Mouse (Mus musculus) brain, adult 2 months (tissue): Measurements from ENCODE around the gene Cdh4.
A peak's percentile ranks its signal among the peaks of the same experiment; 100 is the strongest.

Experiments used
- DNase-seq: peaks from one replicate; pipeline ENCODE4 v3.0.0; 2011; ENCODE audit warnings: low read depth, low spot score

The Cdh4 gene

GRCm38 (mm10) chr2:179852169-179852568, 409.9 kb downstream of the Cdh4 start:
- DNase-seq = peak; percentile 76

GRCm38 (mm10) chr2:179852862-179853261, 410.6 kb downstream of the Cdh4 start:
- DNase-seq = peak; percentile 82

- DNase-seq = no peak
These were observed 411.7 kb downstream of the Cdh4 start for GRCm38 (mm10) chr2:179853892-179854291.

GRCm38 (mm10) chr2:179857086-179857485, 414.9 kb downstream of the Cdh4 start:
- peak; percentile 72 for DNase-seq

- no peak for DNase-seq
These were observed 420.4 kb downstream of the Cdh4 start for GRCm38 (mm10) chr2:179862676-179863075.

- peak; percentile 58 for DNase-seq
These were observed 421.0 kb downstream of the Cdh4 start for GRCm38 (mm10) chr2:179863266-179863665.

- DNase-seq = no peak
These were observed 422.9 kb downstream of the Cdh4 start for GRCm38 (mm10) chr2:179865097-179865496.

GRCm38 (mm10) chr2:179867669-179868068, 425.4 kb downstream of the Cdh4 start:
- DNase-seq = no peak

- DNase-seq = peak; percentile 86
These were observed 427.6 kb downstream of the Cdh4 start for GRCm38 (mm10) chr2:179869871-179870270.

GRCm38 (mm10) chr2:179872724-179873123, 430.5 kb downstream of the Cdh4 start:
- DNase-seq = peak; percentile 71

GRCm38 (mm10) chr2:179873315-179873714, 431.1 kb downstream of the Cdh4 start:
- DNase-seq = peak; percentile 42

GRCm38 (mm10) chr2:179875147-179875546, 432.9 kb downstream of the Cdh4 start:
- DNase-seq = peak; percentile 87

- peak; percentile 69 for DNase-seq
These were observed 435.5 kb downstream of the Cdh4 start for GRCm38 (mm10) chr2:179877551-179878215.

- no peak for DNase-seq
These were observed 442.3 kb downstream of the Cdh4 start for GRCm38 (mm10) chr2:179884561-179884960.

- no peak for DNase-seq
These were observed 448.8 kb downstream of the Cdh4 start for GRCm38 (mm10) chr2:179891048-179891447.

GRCm38 (mm10) chr2:179896949-179897348, 454.7 kb downstream of the Cdh4 start:
- no peak for DNase-seq

- peak; percentile 12 for DNase-seq
These were observed 470.7 kb downstream of the Cdh4 start for GRCm38 (mm10) chr2:179912911-179913310.

- no peak for DNase-seq
These were observed 471.1 kb downstream of the Cdh4 start for GRCm38 (mm10) chr2:179913349-179913748.

GRCm38 (mm10) chr2:179914246-179914645, 472.0 kb downstream of the Cdh4 start:
- DNase-seq = peak; percentile 31

GRCm38 (mm10) chr2:179916877-179917673, 474.8 kb downstream of the Cdh4 start:
- DNase-seq = peak; percentile 92

- DNase-seq = no peak
These were observed 477.8 kb downstream of the Cdh4 start for GRCm38 (mm10) chr2:179920042-179920441.

GRCm38 (mm10) chr2:179921021-179921653, 478.9 kb downstream of the Cdh4 start:
- DNase-seq = peak; percentile 24
